Mouse (Mus musculus) intestine, embryonic 15.5 days (tissue): ENCODE data around the gene Apc2. TPM values are rescaled to one million over a fixed set of nuclear protein-coding genes. Genes with fewer than 3 reads are reported as not detected.

Experiments
- ATAC-seq: fragments of 200-750 bp; cut with Nextera tagmentation; 2 replicates; pipeline ENCODE4 v1.8.0; 2017; ENCODE audit warnings: moderate TSS enrichment, moderate library complexity
- H3K27ac ChIP-seq: fragments of 300-500 bp; sonication (generic); 2 replicates; pipeline ENCODE4 v1.5.1; 2015; ENCODE audit warnings: mild to moderate bottlenecking, inconsistent platforms
- H3K27me3 ChIP-seq: fragments of 300-500 bp; sonication (generic); replicated peaks from 2 replicates; pipeline ENCODE4 v1.6.1; 2015; ENCODE audit warnings: inconsistent platforms
- H3K36me3 ChIP-seq: fragments of 300-500 bp; sonication (generic); 2 replicates; pipeline ENCODE4 v1.6.1; 2015; ENCODE audit warnings: inconsistent platforms
- H3K4me1 ChIP-seq: fragments of 300-500 bp; sonication (generic); replicated peaks from 2 replicates; pipeline ENCODE4 v1.6.1; 2015; ENCODE audit warnings: inconsistent platforms
- H3K4me2 ChIP-seq: fragments of 300-500 bp; sonication (generic); replicated peaks from 2 replicates; pipeline ENCODE4 v1.6.1; 2015; ENCODE audit warnings: mild to moderate bottlenecking, inconsistent platforms
- H3K4me3 ChIP-seq: fragments of 300-500 bp; sonication (generic); replicated peaks from 2 replicates; pipeline ENCODE4 v1.5.1; 2015; ENCODE audit warnings: inconsistent platforms
- H3K9ac ChIP-seq: fragments of 300-500 bp; sonication (generic); 2 replicates; pipeline ENCODE4 v1.6.1; 2015; ENCODE audit warnings: inconsistent platforms
- H3K9me3 ChIP-seq: fragments of 300-500 bp; sonication (generic); 2 replicates; pipeline ENCODE4 v1.6.1; 2016; ENCODE audit warnings: inconsistent platforms
- WGBS: fragments of 180-500 bp; shearing (Covaris S2); methylation state at CpG from one replicate; pipeline ENCODE4 v1.1.7; 2015; 5-methylcytosine and 5-hydroxymethylcytosine counted together
- polyA plus RNA-seq: library from polyadenylated mRNA; unstranded; fragments of >200 nt; fragmentation: Nextera tagmentation; extraction: Ambion mirVana; gene quantifications from 2 replicates; pipeline ENCODE4 v1.2.1, GENCODE M21; 2015

Gene Apc2
- polyA plus RNA-seq, 1 experiment from 2014 or later, result 6.5 TPM

DNA sequence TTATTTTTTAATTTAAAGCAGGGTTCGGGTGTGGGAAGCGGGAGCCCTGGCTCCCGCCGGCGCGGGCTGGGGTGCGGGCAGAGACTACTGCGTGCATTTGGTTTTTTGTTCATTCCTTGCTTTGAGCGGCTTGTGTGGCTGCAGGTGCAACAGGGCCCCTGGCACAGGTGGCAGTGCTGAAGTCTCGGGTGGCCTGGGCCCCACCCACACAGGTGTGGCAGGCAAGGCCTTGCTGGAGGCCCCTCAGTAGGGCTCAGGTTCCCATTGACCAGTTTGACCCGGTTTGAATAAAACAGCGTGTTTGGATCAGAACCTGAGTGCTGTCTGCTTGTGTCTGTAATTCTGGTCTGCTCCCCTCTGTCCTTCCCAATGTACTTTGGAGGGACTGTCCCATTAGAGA, 7.7 kb upstream of the Apc2 start:
- WGBS, result 87% methylated on average over 12 of the region's 12 CpGs
- Histone ChIP-seq H3K4me1 (peaks cover 4% of the 10 kb centered on the region; the same call in 1 of the 2 replicates), H3K4me2 (no peak overlapping the region), H3K36me3 (peaks cover 42% of the 10 kb centered on the region), H3K9me3 (no peaks in the 10 kb centered on the region), H3K27ac (0 out of 2 replicates have a peak overlapping the region, but pooled peaks have one; percentile 13), H3K9ac (no peak overlapping the region), H3K4me3 (no peak overlapping the region), H3K27me3 (no peaks in the 10 kb centered on the region)
- no peak for ATAC-seq

DNA sequence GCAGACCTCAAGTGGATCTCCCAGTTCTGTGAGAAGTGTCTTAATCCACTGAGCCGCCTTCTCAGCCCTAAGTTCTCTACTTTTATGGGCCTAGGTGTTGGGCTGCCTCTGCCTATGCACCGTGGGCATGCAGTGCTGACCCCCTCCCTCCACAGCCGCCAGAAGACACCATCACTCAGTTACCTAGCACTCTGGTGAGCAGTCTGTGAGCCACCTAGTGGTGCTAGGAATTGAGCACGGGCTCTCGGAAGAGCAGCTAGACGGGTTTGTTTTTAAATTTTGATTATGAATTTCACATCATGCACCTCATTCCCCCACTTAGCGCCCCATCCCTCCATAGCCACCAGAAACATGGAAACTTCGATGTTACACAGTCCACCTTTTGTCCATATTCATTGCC, 7.1 kb upstream of the Apc2 start:
- H3K4me1 ChIP-seq, result peaks cover 10% of the 10 kb centered on the region
- no peak overlapping the region for H3K9ac ChIP-seq
- no peak for ATAC-seq
- 0 out of 2 replicates have a peak overlapping the region, but pooled peaks have one; percentile 13 for H3K27ac ChIP-seq
- peaks cover 36% of the 10 kb centered on the region for H3K36me3 ChIP-seq
- no peak overlapping the region for H3K4me3 ChIP-seq
- no peaks in the 10 kb centered on the region for H3K9me3 ChIP-seq
- H3K4me2 ChIP-seq, result no peak overlapping the region
- no peaks in the 10 kb centered on the region for H3K27me3 ChIP-seq
- 55% methylated on average over 8 of the region's 8 CpGs for WGBS

DNA sequence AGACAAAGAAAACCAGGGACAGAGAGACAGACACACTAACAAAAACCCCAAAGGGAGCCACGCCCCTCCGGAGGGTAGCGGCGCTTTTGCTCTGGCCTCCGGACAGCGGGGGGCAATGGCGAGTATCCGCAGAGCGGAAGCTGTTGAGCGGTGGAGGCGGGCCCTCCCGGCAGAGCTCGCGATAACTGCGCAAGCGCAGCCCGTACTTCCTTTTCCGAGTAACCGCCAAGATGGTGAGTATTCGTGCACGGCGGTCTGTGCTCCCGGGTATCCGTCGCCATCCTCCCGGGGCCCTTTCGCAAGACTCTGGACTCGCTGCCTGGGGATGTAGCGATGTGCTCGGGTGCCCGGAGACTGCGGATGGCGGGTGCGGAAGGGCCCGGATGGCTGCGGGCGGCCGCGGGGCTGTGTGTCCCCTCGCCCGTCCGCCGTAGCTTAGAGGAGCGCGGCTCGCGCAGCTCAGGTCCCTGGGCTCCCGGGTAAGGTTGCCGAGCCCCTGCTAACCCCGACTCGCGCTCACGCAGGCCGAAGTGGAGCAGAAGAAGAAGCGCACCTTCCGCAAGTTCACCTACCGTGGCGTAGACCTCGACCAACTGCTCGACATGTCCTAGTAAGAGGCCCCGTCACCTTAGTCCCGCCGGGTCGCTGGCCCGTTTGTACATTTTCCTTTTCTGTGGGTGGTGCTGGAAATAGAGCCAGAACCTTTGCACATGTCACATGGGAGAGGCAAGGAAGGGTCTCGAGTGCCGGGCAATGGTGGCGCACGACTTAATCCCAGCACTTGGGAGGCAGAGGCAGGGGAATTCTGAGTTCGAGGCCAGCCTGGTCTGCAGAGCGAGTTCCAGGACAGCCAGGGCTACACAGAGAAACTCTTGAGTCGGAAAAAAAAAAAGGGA, 3.3 kb upstream of the Apc2 start, which contains the start of gene Rps15:
Rps15 (plus strand) TSS at position 203 of the 896 bp plus-strand sequence.
- Histone ChIP-seq H3K36me3 (peaks cover 19% of the 10 kb centered on the region), H3K27ac (peak within 1 kb of the TSS; percentile 87), H3K4me1 (peaks cover 25% of the 10 kb centered on the region), H3K4me2 (peak within 1 kb of the TSS; percentile 75), H3K27me3 (peaks cover 4% of the 10 kb centered on the region), H3K9ac (peak within 1 kb of the TSS; percentile 98), H3K4me3 (peak within 1 kb of the TSS; percentile 88), H3K9me3 (no peaks in the 10 kb centered on the region)
- peak; percentile 90 for ATAC-seq
- WGBS, result 0% methylated on average over 72 of the region's 72 CpGs

DNA sequence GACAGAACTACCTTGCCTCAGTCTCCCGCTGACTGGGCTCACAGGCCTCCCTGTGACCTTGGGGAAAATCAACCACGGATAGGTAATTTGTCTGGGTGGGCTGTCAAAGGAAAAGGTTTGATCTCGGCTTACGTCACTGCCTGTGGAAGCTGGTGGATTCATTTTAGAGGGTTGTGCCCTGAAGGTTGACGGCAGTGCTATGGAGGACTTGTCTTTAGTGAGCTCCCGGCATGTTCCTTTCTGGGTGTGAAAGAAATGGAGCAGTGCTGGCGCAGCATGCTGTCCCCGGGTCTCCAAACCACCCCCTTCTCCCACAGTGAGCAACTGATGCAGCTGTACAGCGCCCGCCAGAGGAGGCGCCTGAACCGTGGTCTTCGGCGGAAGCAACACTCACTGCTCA, 2.5 kb upstream of the Apc2 start:
- Histone ChIP-seq H3K9ac (peak overlapping the region; percentile 98), H3K4me2 (peak overlapping the region; percentile 75), H3K4me3 (peak overlapping the region; percentile 88), H3K27ac (peak overlapping the region; percentile 87; the same call in 1 of the 2 replicates), H3K36me3 (peaks cover 13% of the 10 kb centered on the region), H3K27me3 (peaks cover 12% of the 10 kb centered on the region), H3K4me1 (peaks cover 22% of the 10 kb centered on the region), H3K9me3 (no peaks in the 10 kb centered on the region)
- WGBS, result 20% methylated on average over 14 of the region's 14 CpGs
- no peak for ATAC-seq

DNA sequence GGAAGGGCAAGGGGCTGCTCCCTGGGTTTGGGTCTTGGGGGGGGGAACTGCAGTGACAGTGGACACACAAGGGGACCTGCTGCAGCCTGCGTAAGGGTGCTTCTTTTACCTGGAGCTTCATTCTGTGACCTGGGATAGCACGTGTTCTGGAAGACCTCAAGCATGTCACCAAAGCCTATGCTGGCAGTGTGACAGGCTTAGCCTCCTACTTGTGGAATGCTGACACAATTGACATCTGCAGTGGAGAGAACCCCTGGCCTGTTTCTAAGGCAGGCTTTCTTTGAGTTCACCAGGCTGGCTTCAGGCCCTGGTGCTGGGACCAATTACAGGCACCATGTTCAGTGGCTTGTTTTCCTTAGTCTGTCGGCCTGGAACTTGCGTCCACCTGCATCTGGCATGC, 1.5 kb upstream of the Apc2 start:
- H3K4me2 ChIP-seq, result 0 out of 2 replicates have a peak overlapping the region, but pooled peaks have one; percentile 75
- H3K27ac ChIP-seq, result peak overlapping the region; percentile 6; the same call in 1 of the 2 replicates
- no peak for ATAC-seq

DNA sequence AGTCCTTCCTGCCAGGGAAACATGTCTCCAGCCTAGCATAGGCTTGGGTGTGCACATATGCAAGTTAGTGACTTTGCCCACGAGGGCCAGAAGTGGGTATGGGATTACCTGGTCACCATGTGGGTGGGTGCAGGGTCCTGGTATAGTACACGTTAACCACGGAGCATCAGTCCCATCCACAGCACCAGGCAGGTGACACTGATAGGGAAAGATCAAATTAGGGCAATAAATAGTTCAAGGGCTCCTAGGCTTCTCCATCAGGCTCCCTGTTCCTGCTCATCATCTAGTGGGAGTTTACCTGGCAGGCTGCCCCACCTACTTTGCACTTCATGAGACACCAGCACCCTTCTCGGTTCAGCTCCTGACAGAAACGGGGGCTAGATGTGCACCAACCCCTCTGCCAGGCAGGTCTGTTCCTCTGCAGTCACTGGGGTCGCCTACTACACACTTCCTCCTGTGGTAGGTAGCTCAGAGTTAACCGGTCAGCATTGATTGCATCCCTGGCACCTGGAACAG, 931 bp upstream of the Apc2 start:
- ATAC-seq, result no peak
- Histone ChIP-seq H3K9me3 (no peaks in the 10 kb centered on the region), H3K4me2 (no peak overlapping the region), H3K4me1 (peaks cover 22% of the 10 kb centered on the region), H3K4me3 (no peak overlapping the region), H3K27ac (no peak overlapping the region), H3K36me3 (peaks cover 12% of the 10 kb centered on the region), H3K9ac (0 out of 2 replicates have a peak overlapping the region, but pooled peaks have one; percentile 2), H3K27me3 (peaks cover 27% of the 10 kb centered on the region)
- WGBS, result 38% methylated on average over 7 of the region's 7 CpGs

More for the DNA sequence above, 1.5 kb upstream of the Apc2 start:
- no peak overlapping the region for H3K9ac ChIP-seq
- 76% methylated on average over 4 of the region's 4 CpGs for WGBS
- H3K4me3 ChIP-seq, result no peak overlapping the region
- H3K9me3 ChIP-seq, result no peaks in the 10 kb centered on the region
- peaks cover 22% of the 10 kb centered on the region for H3K4me1 ChIP-seq
- H3K27me3 ChIP-seq, result peaks cover 22% of the 10 kb centered on the region
- H3K36me3 ChIP-seq, result peaks cover 12% of the 10 kb centered on the region

DNA sequence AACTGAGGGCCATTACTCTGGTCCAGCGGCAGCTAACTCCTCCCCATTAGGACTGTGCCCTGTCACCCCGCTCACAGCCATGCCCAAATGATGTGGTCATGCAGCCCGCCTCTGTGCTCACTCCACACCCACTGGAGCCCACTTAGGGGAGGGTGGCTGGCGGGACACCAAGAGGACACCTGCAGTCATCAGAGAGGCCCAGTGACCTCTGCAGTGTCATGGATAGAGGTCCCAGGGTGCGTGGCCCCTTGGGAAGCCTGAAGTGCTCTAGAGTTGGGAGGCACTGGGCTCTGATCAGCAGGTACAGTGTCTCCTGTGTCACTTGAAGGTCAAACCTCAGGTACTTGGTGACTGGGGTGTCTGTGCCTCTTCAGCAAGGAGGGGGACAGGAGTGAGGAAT, 1.0 kb downstream of the Apc2 start:
- no peaks in the 10 kb centered on the region for H3K9me3 ChIP-seq
- H3K4me1 ChIP-seq, result peaks cover 26% of the 10 kb centered on the region
- H3K9ac ChIP-seq, result no peak overlapping the region
- no peak for ATAC-seq
- H3K27me3 ChIP-seq, result peaks cover 44% of the 10 kb centered on the region
- peaks cover 12% of the 10 kb centered on the region for H3K36me3 ChIP-seq
- no peak overlapping the region for H3K4me3 ChIP-seq
- H3K4me2 ChIP-seq, result no peak overlapping the region
- 80% methylated on average over 5 of the region's 5 CpGs for WGBS
- H3K27ac ChIP-seq, result no peak overlapping the region

DNA sequence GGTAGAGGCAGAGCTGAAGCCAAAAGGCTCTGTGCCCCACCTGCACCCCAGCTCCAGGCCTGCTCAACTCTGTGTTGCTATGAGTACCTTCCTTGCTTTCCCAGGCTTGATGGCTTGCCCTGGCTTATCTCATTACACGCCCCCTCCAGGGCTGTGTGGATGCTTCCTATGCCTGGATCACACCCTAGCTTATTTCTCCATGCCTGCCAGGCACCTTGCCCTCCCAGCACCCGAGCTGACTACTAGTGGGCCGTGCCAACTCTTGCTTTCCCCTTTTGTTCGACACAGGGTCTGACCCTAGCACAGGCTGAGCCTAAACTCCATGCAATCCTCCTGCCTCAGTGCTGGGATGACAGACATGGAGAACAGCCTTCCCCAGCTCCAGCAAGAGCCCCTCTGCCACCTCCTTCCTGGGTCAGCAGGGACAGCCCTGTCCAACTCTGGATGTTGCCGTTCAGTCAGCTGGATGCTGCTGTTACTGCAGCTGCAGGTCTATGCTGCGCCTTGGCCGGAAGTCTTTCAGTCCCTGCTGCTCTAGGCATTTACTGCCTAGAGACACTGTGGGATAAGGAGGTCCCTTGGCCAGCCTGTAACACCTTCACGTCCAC, 1.9 kb downstream of the Apc2 start:
- Histone ChIP-seq H3K4me2 (no peak overlapping the region), H3K4me3 (no peak overlapping the region), H3K27me3 (peaks cover 49% of the 10 kb centered on the region), H3K27ac (no peak overlapping the region), H3K36me3 (peaks cover 12% of the 10 kb centered on the region), H3K9ac (no peak overlapping the region), H3K9me3 (no peaks in the 10 kb centered on the region), H3K4me1 (peaks cover 34% of the 10 kb centered on the region)
- 66% methylated on average over 8 of the region's 8 CpGs for WGBS
- ATAC-seq, result no peak

DNA sequence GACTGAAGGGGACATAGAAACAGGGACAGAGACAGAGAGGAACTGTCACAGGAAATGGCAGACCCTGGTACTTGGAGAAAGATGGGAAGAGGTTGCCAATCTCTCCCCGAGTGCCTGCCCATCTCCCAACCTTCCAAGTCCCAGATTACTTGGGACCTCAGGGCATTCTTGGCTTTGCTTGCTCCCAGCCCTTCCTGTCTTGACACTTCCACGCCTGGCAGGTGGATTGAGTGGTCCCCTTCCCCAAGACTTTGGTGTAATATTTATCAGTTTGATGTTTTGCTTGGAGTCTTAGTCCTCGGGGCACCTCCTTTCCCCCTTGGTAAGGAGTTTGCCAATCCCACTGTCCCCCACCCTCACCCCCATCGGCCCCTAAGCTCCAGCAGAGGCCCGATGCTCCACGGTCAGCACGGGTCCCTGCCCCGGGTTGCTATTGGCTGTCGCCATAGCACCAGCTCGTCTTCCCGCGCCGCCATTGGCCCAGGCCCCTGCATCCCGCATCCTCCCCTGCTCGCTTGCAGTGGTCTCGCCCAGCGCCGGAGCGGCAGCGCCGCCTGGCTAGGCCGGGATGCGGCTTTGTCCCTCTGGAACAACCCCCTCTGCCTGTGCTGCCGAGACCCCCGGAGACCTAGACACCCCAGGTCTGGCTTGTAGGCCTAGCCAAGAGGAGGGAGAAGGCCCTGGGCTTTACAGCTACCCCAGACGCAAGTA, 2.9 kb downstream of the Apc2 start:
- no peak overlapping the region; the same call in 1 of the 2 replicates for H3K9ac ChIP-seq
- no peaks in the 10 kb centered on the region for H3K9me3 ChIP-seq
- H3K27ac ChIP-seq, result no peak overlapping the region
- H3K36me3 ChIP-seq, result peaks cover 12% of the 10 kb centered on the region
- peak; percentile 18; the same call in 1 of the 2 replicates for ATAC-seq
- H3K4me2 ChIP-seq, result peak overlapping the region; percentile 17; the same call in 1 of the 2 replicates
- H3K4me3 ChIP-seq, result peak overlapping the region; percentile 9; the same call in 1 of the 2 replicates
- 5% methylated on average over 26 of the region's 26 CpGs for WGBS
- H3K27me3 ChIP-seq, result peaks cover 51% of the 10 kb centered on the region
- H3K4me1 ChIP-seq, result peaks cover 27% of the 10 kb centered on the region

DNA sequence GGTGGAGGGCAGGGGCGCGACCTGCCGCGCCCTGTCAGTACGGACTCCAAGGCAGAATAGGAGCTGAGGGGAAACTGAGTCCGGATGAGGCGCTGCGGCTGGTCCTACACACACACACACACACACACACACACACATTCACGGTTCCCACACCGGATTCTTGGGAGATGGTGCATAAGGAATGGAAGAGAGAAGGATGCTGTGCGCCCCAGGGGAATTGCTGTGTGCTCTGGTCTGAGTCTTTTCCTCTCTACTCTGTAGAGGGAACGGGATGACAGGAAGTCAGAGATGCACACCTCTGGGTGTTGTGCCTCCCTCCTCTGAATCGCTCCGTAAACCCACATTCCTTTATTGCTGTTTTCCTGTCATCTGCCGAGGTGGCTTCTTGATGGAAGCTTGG, 3.5 kb downstream of the Apc2 start:
- no peak for ATAC-seq
- H3K4me1 ChIP-seq, result peaks cover 22% of the 10 kb centered on the region
- no peaks in the 10 kb centered on the region for H3K9me3 ChIP-seq
- H3K9ac ChIP-seq, result no peak overlapping the region; the same call in 1 of the 2 replicates
- peak overlapping the region; percentile 17; the same call in 1 of the 2 replicates for H3K4me2 ChIP-seq
- H3K27ac ChIP-seq, result no peak overlapping the region
- H3K27me3 ChIP-seq, result peaks cover 53% of the 10 kb centered on the region
- peaks cover 7% of the 10 kb centered on the region for H3K36me3 ChIP-seq
- peak overlapping the region; percentile 9; the same call in 1 of the 2 replicates for H3K4me3 ChIP-seq
- 16% methylated on average over 15 of the region's 15 CpGs for WGBS

DNA sequence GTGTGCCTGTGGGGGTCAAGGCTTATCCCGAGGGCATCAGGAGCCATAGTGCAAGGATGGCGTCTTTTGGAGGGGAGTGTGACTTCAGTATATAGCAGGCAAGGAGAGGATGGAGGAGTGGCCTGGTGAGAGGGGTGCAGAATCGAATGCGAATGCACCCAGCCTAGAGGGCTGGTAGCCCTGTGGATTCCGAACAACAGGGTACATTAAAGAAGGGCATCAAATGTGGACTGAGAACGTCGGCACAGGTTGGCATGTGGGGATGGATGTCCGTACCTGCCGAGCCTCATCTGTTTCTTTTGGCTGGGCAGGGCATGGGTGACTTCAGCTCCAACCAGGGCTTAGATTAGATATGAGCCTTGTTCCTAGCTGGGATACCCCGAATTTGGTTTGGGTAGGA, 4.0 kb downstream of the Apc2 start:
- Histone ChIP-seq H3K4me2 (no peak overlapping the region), H3K4me1 (peaks cover 21% of the 10 kb centered on the region), H3K36me3 (peaks cover 2% of the 10 kb centered on the region; the same call in 1 of the 2 replicates), H3K9me3 (no peaks in the 10 kb centered on the region), H3K4me3 (no peak overlapping the region; the same call in 1 of the 2 replicates), H3K27me3 (peaks cover 59% of the 10 kb centered on the region), H3K27ac (no peak overlapping the region), H3K9ac (0 out of 2 replicates have a peak overlapping the region, but pooled peaks have one; percentile 8)
- WGBS, result 51% methylated on average over 10 of the region's 10 CpGs
- ATAC-seq, result no peak
